Mouse (Mus musculus) lung, postnatal 25 days (tissue): Measurements from ENCODE around the gene Vmn1r237.

ENCODE experiments used
- DNase-seq: peaks from one replicate; pipeline ENCODE4 v3.0.0; 2022; ENCODE audit warnings: low spot score

Gene Vmn1r237

DNA sequence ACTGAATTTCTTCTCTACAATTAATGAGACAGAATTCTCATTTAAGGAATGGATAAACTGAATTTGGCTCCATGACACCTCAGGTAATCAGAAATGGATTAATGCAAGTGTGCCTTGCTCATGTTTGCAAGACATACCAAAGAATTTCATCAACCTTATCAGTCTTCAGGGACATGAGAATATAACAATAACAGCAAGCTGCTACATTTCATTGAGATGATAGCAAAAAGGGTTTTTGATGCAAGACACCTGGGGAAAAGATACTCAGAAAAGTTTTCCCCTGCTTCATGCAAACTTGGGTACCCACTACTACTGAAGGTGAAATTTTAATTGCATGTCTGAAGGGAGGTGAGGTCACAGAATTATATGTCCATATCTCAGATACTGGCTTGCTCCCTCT lies at the start of gene Vmn1r237:
Gene Vmn1r237 (plus strand): TSS at position 301 of the 400 bp plus-strand sequence.
- no peak for DNase-seq

DNA sequence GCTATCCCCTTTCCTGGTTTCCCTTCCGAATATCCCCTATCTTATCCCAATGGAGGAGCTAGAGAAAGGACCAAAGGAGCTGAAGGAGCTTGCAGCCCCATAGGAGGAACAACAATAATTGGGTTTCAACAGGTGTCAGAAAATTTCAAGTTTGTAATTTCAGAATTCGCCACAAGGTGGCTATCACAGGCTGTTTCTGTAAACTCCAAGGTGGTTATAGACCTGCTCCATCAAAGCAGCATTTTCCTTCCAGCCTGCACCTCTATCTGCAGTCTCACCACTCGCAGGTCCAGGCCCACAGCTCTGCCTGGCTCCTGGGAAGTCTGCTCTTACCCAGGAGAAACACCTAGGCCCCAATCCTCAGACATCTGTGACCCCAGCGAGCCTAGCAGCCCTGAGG lies 39.6 kb upstream of the Vmn1r237 start:
- DNase-seq = peak; percentile 64

DNA sequence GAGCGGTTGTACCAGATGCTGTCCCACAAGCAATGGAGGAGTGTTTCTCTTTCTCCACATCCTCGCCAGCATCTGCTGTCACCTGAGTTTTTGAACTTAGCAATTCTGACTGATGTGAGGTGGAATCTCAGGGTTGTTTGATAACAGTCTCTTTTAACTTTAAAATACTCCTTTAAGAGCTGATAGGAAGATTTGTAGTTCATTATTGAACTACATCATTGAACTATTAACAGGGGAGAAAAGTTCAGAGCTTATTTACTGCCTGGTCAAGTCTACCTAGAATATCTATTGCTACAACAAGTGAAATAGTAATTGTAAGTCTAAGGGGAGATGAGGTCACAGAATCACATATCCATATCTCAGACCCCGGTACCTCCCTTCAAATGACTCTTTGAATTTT lies 29.0 kb upstream of the Vmn1r237 start, which contains the start of gene Vmn1r236:
Gene Vmn1r236 (plus strand): TSS at position 301 of the 400 bp plus-strand sequence.
- DNase-seq = no peak

DNA sequence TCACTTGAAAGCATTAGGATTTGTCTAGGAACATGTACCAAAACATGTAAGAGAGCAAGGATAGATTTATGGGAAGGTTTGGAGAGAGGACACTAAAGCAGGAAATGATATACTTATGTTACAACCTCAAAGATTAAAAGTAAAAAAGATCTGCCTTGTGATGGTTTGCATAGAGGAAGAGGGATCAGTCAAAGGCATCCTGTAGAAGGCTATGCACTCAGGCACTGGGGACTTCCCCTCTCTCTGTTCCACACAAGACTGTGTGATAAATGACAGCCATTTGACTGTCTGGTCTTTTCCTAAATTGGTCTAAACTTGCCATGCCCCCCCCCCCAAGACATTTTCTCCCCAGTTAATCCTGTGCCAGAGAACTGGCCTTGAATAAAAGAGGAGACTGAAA lies 27.3 kb upstream of the Vmn1r237 start:
- no peak for DNase-seq

DNA sequence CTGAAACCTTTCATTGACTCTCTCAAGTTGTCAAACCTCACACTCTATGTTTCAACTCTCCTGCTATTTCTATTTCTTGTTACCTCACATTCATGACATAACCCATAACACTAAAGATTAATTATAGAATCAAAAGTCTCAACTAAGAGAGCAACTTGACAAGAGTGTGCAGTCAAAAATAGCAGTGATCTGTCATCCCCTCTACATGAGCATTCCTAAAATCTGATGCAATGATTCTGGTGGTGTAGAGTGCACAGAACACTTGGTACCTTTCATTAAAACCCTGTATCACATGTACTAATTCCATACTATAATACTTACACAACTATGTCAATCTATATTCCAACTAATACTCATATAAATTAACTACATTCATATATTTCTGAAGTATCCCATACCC lies 22.0 kb upstream of the Vmn1r237 start:
- DNase-seq = no peak
